Mouse (Mus musculus): ENCODE data around the gene Cacna1e.

DNA sequence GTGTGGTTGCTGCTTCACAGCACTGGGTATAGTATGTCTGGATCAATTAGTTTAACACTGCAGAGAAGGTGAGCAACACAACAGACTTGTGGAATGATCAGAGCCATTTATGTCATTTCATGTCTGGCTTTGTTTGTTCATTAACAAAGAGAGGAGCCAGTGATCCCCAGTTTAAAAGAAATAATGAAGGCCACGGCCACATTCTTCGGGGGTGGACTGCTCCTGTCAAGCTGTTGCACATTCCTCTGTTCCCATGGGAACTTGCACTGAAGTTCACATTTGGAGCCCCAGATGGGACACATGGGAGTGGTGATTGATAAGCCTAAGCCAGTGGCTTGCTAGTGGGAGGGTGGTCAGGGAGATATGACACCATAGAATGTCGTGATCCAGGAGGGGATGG, 437.8 kb downstream of the Cacna1e start:
- TF ChIP-seq CTCF (IDR thresholded peaks at IDR 0.05) (no peak), EP300 (IDR thresholded peaks at IDR 0.05) (no peak)

Measured in lung, postnatal 0 days (tissue).